Mouse (Mus musculus): ENCODE measurements around the gene Ube2dnl2. TPM values are rescaled to one million over a fixed set of nuclear protein-coding genes. Genes with fewer than 3 reads are reported as not detected.

Gene Ube2dnl2
- polyA plus RNA-seq (2015; fragmentation: Nextera tagmentation; extraction: Ambion mirVana): not detected in 2 replicates

- Histone ChIP-seq H3K9me3 (no peaks in the 10 kb centered on the region), H3K27ac (no peak within 1 kb of the TSS), H3K9ac (no peak within 1 kb of the TSS), H3K4me1 (replicated peaks) (no peaks in the 10 kb centered on the region), H3K27me3 (no peaks in the 10 kb centered on the region), H3K4me2 (no peak within 1 kb of the TSS), H3K36me3 (no peaks in the 10 kb centered on the region), H3K4me3 (no peak within 1 kb of the TSS)
- WGBS: 90% methylated on average over 1 of the region's 1 CpGs
- ATAC-seq (ENCODE audit: low FRiP score): no peak
Measured at GRCm38 (mm10) chrX:114907282-114907681, at the start of gene Ube2dnl2. Gene Ube2dnl2, plus strand, starts transcription at chrX:114907582.

GRCm38 (mm10) chrX:114895489-114895888 is 11.9 kb upstream of the Ube2dnl2 start:
- H3K4me2 ChIP-seq: no peak overlapping the region
- no peaks in the 10 kb centered on the region for H3K4me1 ChIP-seq (replicated peaks)
- H3K27me3 ChIP-seq: no peaks in the 10 kb centered on the region
- H3K27ac ChIP-seq: no peak overlapping the region
- no peak for ATAC-seq (ENCODE audit: low FRiP score)
- no peaks in the 10 kb centered on the region for H3K36me3 ChIP-seq
- H3K9ac ChIP-seq: no peak overlapping the region
- H3K4me3 ChIP-seq: no peak overlapping the region
- H3K9me3 ChIP-seq: no peaks in the 10 kb centered on the region

- no peaks in the 10 kb centered on the region for H3K9me3 ChIP-seq
- H3K27ac ChIP-seq: no peak overlapping the region
- H3K4me2 ChIP-seq: no peak overlapping the region
- no peaks in the 10 kb centered on the region for H3K27me3 ChIP-seq
- ATAC-seq (ENCODE audit: low FRiP score): no peak
- no peaks in the 10 kb centered on the region for H3K36me3 ChIP-seq
- 87% methylated on average over 3 of the region's 3 CpGs for WGBS
- H3K4me1 ChIP-seq (replicated peaks): no peaks in the 10 kb centered on the region
- no peak overlapping the region for H3K9ac ChIP-seq
- H3K4me3 ChIP-seq: no peak overlapping the region
Measured at GRCm38 (mm10) chrX:114897506-114897905, 9.9 kb upstream of the Ube2dnl2 start.

- Histone ChIP-seq H3K4me1 (replicated peaks) (no peaks in the 10 kb centered on the region), H3K4me3 (no peak overlapping the region), H3K9ac (no peak overlapping the region), H3K4me2 (no peak overlapping the region), H3K27ac (no peak overlapping the region), H3K9me3 (no peaks in the 10 kb centered on the region), H3K27me3 (no peaks in the 10 kb centered on the region), H3K36me3 (no peaks in the 10 kb centered on the region)
- ATAC-seq (ENCODE audit: low FRiP score): no peak
Measured at GRCm38 (mm10) chrX:114903391-114903790, 4.0 kb upstream of the Ube2dnl2 start.

- Histone ChIP-seq H3K36me3 (no peaks in the 10 kb centered on the region), H3K4me3 (no peak within 1 kb of the TSS), H3K27me3 (no peaks in the 10 kb centered on the region), H3K9me3 (no peaks in the 10 kb centered on the region), H3K4me2 (no peak within 1 kb of the TSS), H3K9ac (no peak within 1 kb of the TSS), H3K27ac (no peak within 1 kb of the TSS), H3K4me1 (replicated peaks) (no peaks in the 10 kb centered on the region)
- 73% methylated on average over 5 of the region's 5 CpGs for WGBS
- no peak for ATAC-seq (ENCODE audit: low FRiP score)
Measured at GRCm38 (mm10) chrX:114904712-114905111, 2.7 kb upstream of the Ube2dnl2 start, which contains the start of gene Ube2dnl1. Gene Ube2dnl1, plus strand, starts transcription at chrX:114905012.

GRCm38 (mm10) chrX:114955066-114955465 is 47.7 kb downstream of the Ube2dnl2 start:
- 42% methylated on average over 1 of the region's 1 CpGs for WGBS
- Histone ChIP-seq H3K4me1 (replicated peaks) (no peaks in the 10 kb centered on the region), H3K4me2 (no peak overlapping the region), H3K9ac (no peak overlapping the region), H3K4me3 (no peak overlapping the region), H3K27ac (no peak overlapping the region), H3K27me3 (no peaks in the 10 kb centered on the region), H3K9me3 (no peaks in the 10 kb centered on the region), H3K36me3 (no peaks in the 10 kb centered on the region)
- ATAC-seq (ENCODE audit: low FRiP score): no peak

Other genes with a start within 250 kb of the Ube2dnl2 start
- not detected in 2 replicates for gene Ube2dnl1, start 2.6 kb upstream of the Ube2dnl2 start, polyA plus RNA-seq (2015; fragmentation: Nextera tagmentation; extraction: Ambion mirVana)

All from hindbrain, embryonic 13.5 days (tissue).